Mouse (Mus musculus) midbrain, embryonic 10.5 days (tissue): ENCODE data around the gene Fam213a. TPM values are rescaled to one million over a fixed set of nuclear protein-coding genes. Genes with fewer than 3 reads are reported as not detected.

Experiments
- DNase-seq: peaks from one replicate; pipeline ENCODE4 v3.0.0-alpha.2; 2017; ENCODE audit warnings: low spot score
- H3K27ac ChIP-seq: fragments of 300-500 bp; sonication (generic); replicated peaks from 2 replicates; pipeline ENCODE4 v1.5.1; 2016; ENCODE audit warnings: mild to moderate bottlenecking
- H3K27me3 ChIP-seq: fragments of 300-500 bp; sonication (generic); 2 replicates; pipeline ENCODE4 v1.6.1; 2016; ENCODE audit warnings: low read depth, mild to moderate bottlenecking; ENCODE audit not compliant: poor library complexity, severe bottlenecking
- H3K36me3 ChIP-seq: fragments of 300-500 bp; sonication (generic); 2 replicates; pipeline ENCODE4 v1.6.1; 2016; ENCODE audit warnings: mild to moderate bottlenecking, moderate library complexity
- H3K4me1 ChIP-seq: fragments of 300-500 bp; sonication (generic); 2 replicates; pipeline ENCODE4 v1.6.1; 2016
- H3K4me3 ChIP-seq: fragments of 300-500 bp; sonication (generic); 2 replicates; pipeline ENCODE4 v1.5.1; 2016; ENCODE audit warnings: mild to moderate bottlenecking, moderate library complexity
- H3K9me3 ChIP-seq: fragments of 300-500 bp; sonication (generic); replicated peaks from 2 replicates; pipeline ENCODE4 v1.6.1; 2016; ENCODE audit warnings: mild to moderate bottlenecking
- WGBS: fragments of 180-500 bp; shearing (Covaris S2); methylation state at CpG from one replicate; pipeline ENCODE4 v1.1.7; 2016; 5-methylcytosine and 5-hydroxymethylcytosine counted together
- polyA plus RNA-seq: library from polyadenylated mRNA; unstranded; fragments of >200 nt; fragmentation: Nextera tagmentation; extraction: Ambion mirVana; gene quantifications from 2 replicates; pipeline ENCODE4 v1.2.1, GENCODE M21; 2016

Gene Fam213a
- polyA plus RNA-seq, 1 experiment from 2014 or later = 46.5 TPM

DNA sequence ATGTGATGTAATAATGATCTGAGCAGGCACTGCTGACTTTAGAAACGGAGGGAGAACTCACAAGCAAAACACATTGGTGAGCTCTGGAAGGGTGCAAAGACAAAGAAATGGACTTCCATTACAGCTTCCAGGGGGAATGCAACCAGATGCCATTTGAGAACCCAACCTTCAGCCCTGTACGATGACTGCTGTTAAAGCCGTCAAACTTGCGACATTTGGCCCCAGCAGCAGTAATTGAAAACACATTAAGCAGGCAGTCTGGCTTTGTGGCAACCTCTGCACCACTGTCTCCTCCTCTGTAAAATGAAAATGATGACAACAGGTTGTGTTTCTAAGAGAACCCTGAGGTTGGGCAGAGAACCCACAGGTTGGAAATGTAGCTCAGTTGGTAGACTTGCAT lies 12.8 kb downstream of the Fam213a start:
- H3K4me1 ChIP-seq = peaks cover 25% of the 10 kb centered on the region
- 0 out of 2 replicates have a peak, but pooled peaks cover 5% of the 10 kb centered on the region for H3K27me3 ChIP-seq
- H3K36me3 ChIP-seq = peaks cover 45% of the 10 kb centered on the region
- H3K9me3 ChIP-seq = no peaks in the 10 kb centered on the region
- WGBS = 72% methylated on average over 4 of the region's 4 CpGs
- DNase-seq = no peak
- H3K4me3 ChIP-seq = no peak overlapping the region
- H3K27ac ChIP-seq = no peak overlapping the region

DNA sequence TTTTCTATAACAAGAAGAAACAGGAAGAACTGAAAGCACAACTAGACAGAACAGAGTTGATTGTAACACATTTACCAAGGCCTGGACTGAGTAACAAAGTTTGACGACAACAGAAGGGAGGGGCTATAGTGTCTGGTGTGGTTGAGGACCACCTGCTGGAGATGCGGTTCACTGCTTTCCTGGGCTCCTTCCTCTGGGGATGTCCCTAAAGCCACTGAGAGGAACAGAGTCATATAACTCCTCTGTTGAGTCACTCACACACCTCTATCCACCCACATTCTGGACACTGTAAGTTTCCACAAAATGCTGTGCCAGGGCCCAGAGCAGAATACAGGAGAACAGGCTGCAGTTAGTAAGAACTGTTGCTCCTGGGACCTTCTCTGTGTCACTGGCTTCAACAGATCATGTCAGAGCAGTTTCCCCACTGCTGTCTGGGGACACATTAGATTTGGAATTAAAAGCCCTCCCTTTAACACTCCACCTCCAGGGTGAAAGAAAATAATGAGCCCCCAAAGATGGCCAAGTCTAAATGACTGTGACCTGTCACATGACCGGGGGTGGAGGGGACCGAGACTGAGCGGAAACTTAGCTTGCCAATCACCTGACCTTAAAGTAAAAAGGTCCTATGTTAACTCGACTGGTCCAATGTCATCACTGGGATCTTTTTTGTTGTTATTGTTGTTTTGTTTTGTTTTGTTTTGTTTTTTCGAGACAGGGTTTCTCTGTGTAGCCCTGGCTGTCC lies 13.5 kb downstream of the Fam213a start:
- no peaks in the 10 kb centered on the region for H3K9me3 ChIP-seq
- no peak overlapping the region for H3K4me3 ChIP-seq
- H3K27me3 ChIP-seq = 0 out of 2 replicates have a peak, but pooled peaks cover 5% of the 10 kb centered on the region
- peaks cover 50% of the 10 kb centered on the region for H3K36me3 ChIP-seq
- H3K27ac ChIP-seq = no peak overlapping the region
- no peak for DNase-seq
- 86% methylated on average over 7 of the region's 7 CpGs for WGBS
- peaks cover 18% of the 10 kb centered on the region for H3K4me1 ChIP-seq

- no peak for DNase-seq
- Histone ChIP-seq H3K27me3 (no peaks in the 10 kb centered on the region), H3K9me3 (no peaks in the 10 kb centered on the region), H3K27ac (no peak overlapping the region), H3K36me3 (peaks cover 57% of the 10 kb centered on the region), H3K4me3 (no peak overlapping the region), H3K4me1 (no peaks in the 10 kb centered on the region)
- 88% methylated on average over 3 of the region's 3 CpGs for whole genome bisulfite sequencing
Measured at GRCm38 (mm10) chr14:40996171-40996570, 17.4 kb downstream of the Fam213a start.

DNA sequence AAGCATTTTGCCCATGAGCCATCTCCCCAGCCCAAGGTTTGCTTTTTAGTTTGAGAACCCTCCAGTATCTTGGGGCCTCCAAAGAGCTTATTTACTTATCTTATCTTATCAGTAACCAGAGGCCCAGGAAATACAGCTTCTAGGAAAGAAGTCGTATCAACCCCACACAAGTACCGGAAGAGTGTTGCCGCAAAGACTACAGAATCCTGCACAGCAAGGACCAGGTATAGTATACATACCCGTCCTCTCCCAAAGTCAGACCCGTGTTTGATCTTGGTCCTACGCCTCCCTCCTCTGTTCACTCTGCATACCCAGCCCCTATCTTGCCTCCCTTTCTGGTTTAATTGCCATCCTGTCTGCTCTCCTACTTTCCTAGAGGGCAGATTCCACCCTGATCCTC lies 21.1 kb downstream of the Fam213a start:
- Histone ChIP-seq H3K36me3 (peaks cover 30% of the 10 kb centered on the region), H3K4me3 (no peak overlapping the region), H3K4me1 (no peaks in the 10 kb centered on the region), H3K27ac (no peak overlapping the region), H3K27me3 (no peaks in the 10 kb centered on the region), H3K9me3 (no peaks in the 10 kb centered on the region)
- DNase-seq = no peak
- 76% methylated on average over 6 of the region's 6 CpGs for WGBS

- WGBS = 92% methylated on average over 5 of the region's 5 CpGs
- Histone ChIP-seq H3K27ac (no peak overlapping the region), H3K4me1 (no peaks in the 10 kb centered on the region), H3K27me3 (no peaks in the 10 kb centered on the region), H3K9me3 (no peaks in the 10 kb centered on the region), H3K4me3 (no peak overlapping the region), H3K36me3 (0 out of 2 replicates have a peak, but pooled peaks cover 4% of the 10 kb centered on the region)
- DNase-seq = no peak
Measured at GRCm38 (mm10) chr14:40988780-40989179, 24.8 kb downstream of the Fam213a start.

DNA sequence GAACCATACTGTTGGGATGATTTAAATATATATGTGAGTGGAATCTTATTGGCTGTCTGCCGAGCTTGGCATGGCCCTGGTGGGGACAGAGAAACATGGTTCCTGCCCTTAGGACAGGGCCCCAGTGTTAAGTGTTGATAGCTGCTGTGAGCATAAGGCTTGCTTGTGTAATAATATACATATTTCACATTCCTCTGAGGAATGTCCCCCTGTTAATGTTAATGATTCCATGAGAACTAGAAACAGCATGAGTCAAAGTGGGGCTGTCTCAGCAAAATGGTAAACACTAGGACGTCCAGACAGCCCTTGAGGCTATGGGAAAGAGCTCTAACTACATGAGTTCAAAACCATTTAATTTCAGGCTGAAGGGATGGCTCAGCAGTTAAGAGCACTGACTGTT lies 26.4 kb downstream of the Fam213a start:
- whole genome bisulfite sequencing = 83% methylated on average over 2 of the region's 2 CpGs
- DNase-seq = no peak

DNA sequence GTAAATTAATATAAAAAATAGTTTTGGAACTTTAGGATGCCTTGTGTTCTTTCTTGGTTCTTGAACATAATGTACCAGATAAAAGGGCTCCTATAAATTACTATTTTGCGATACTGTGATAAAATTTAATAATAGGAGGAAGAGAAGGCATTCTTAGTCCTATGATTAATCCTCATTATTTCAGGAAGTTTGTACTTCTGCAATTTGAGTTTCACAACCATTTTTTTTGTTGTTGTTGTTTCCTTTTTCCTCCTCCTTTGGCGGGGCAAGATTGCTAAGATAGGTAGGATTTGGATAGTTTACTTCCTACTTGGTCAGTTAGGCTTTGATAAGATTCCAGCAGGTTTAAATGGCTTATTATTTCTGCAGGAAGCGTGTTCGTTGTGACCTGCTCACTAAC lies 28.0 kb downstream of the Fam213a start:
- Histone ChIP-seq H3K4me3 (no peak overlapping the region), H3K36me3 (no peaks in the 10 kb centered on the region), H3K9me3 (no peaks in the 10 kb centered on the region), H3K4me1 (no peaks in the 10 kb centered on the region), H3K27me3 (no peaks in the 10 kb centered on the region), H3K27ac (no peak overlapping the region)
- DNase-seq = no peak
- 89% methylated on average over 4 of the region's 4 CpGs for WGBS

More for the DNA sequence above, 26.4 kb downstream of the Fam213a start:
- H3K27me3 ChIP-seq = no peaks in the 10 kb centered on the region
- H3K4me3 ChIP-seq = no peak overlapping the region
- H3K4me1 ChIP-seq = no peaks in the 10 kb centered on the region
- no peaks in the 10 kb centered on the region for H3K36me3 ChIP-seq
- H3K9me3 ChIP-seq = no peaks in the 10 kb centered on the region
- H3K27ac ChIP-seq = no peak overlapping the region

DNA sequence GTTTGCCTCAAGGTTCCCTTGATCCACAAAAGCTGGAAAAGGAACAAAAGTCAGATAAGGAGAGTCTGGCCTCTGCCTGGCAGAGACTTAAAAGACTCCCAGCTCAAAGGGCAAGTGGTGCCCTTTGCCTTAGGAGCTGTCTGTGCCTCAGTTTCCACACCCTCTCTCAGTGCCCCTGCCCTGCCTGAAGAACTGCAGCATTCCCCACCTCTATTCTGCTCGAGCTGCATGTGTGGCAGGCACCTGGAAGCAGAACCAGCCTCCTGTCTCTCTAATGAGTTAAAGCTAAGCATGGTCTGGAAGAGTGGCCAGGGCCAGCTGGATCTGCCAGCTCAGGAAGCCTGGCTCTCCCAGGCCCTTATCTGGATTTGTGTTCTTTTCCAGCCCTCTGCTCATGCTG lies 33.9 kb downstream of the Fam213a start:
- no peak for DNase-seq
- Histone ChIP-seq H3K27ac (no peak overlapping the region), H3K36me3 (no peaks in the 10 kb centered on the region), H3K27me3 (no peaks in the 10 kb centered on the region), H3K4me3 (no peak overlapping the region), H3K4me1 (no peaks in the 10 kb centered on the region), H3K9me3 (no peaks in the 10 kb centered on the region)
- WGBS = 73% methylated on average over 1 of the region's 1 CpGs

GRCm38 (mm10) chr14:40979002-40979401 lies 34.6 kb downstream of the Fam213a start:
- Histone ChIP-seq H3K4me1 (no peaks in the 10 kb centered on the region), H3K9me3 (no peaks in the 10 kb centered on the region), H3K27me3 (no peaks in the 10 kb centered on the region), H3K27ac (no peak overlapping the region), H3K4me3 (no peak overlapping the region), H3K36me3 (no peaks in the 10 kb centered on the region)
- WGBS = 48% methylated on average over 4 of the region's 4 CpGs
- peak; percentile 25 for DNase-seq

GRCm38 (mm10) chr14:40975127-40975721 lies 38.4 kb downstream of the Fam213a start:
- Histone ChIP-seq H3K36me3 (no peaks in the 10 kb centered on the region), H3K4me1 (peaks cover 6% of the 10 kb centered on the region; the same call in 1 of the 2 replicates), H3K9me3 (no peaks in the 10 kb centered on the region), H3K4me3 (no peak overlapping the region), H3K27ac (no peak overlapping the region), H3K27me3 (no peaks in the 10 kb centered on the region)
- DNase-seq = peak; percentile 61
- WGBS = 79% methylated on average over 6 of the region's 6 CpGs

GRCm38 (mm10) chr14:40968051-40968450 lies 45.5 kb downstream of the Fam213a start:
- WGBS = 71% methylated on average over 2 of the region's 2 CpGs
- no peaks in the 10 kb centered on the region for H3K9me3 ChIP-seq
- peaks cover 42% of the 10 kb centered on the region for H3K4me1 ChIP-seq
- H3K27ac ChIP-seq = no peak overlapping the region
- H3K27me3 ChIP-seq = peaks cover 18% of the 10 kb centered on the region
- H3K4me3 ChIP-seq = peak overlapping the region; percentile 91
- H3K36me3 ChIP-seq = no peaks in the 10 kb centered on the region
- no peak for DNase-seq

DNA sequence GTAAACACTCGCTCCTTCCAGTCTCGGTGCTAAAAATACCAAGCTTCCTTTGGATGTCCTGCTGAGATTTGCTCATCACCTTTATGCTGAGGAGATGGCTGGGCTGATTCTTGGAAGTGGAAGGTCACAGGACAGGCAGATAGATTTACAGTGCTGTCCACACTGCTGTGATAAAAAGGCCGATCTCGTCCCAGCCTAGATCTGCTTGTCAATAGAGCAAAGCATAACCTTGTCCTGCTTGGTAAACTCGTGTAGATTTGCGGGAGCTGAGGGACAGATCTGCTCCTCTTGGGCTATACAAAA lies 46.0 kb downstream of the Fam213a start:
- H3K36me3 ChIP-seq = no peaks in the 10 kb centered on the region
- H3K27ac ChIP-seq = peak overlapping the region; percentile 96
- H3K9me3 ChIP-seq = no peaks in the 10 kb centered on the region
- WGBS = 4% methylated on average over 6 of the region's 6 CpGs
- H3K27me3 ChIP-seq = peaks cover 18% of the 10 kb centered on the region
- no peak for DNase-seq
- peaks cover 47% of the 10 kb centered on the region for H3K4me1 ChIP-seq
- H3K4me3 ChIP-seq = peak overlapping the region; percentile 91

- WGBS = under 1% methylated on average over 54 of the region's 62 CpGs
- peak; percentile 99 for DNase-seq
- Histone ChIP-seq H3K4me1 (peaks cover 52% of the 10 kb centered on the region), H3K27ac (peak overlapping the region; percentile 96), H3K27me3 (peaks cover 18% of the 10 kb centered on the region), H3K36me3 (no peaks in the 10 kb centered on the region), H3K4me3 (peak overlapping the region; percentile 91), H3K9me3 (no peaks in the 10 kb centered on the region)
Measured at GRCm38 (mm10) chr14:40966862-40967597, 46.6 kb downstream of the Fam213a start.
